28 mouse cellular contexts compared by ENCODE assay signal in the genomic region with DNA sequence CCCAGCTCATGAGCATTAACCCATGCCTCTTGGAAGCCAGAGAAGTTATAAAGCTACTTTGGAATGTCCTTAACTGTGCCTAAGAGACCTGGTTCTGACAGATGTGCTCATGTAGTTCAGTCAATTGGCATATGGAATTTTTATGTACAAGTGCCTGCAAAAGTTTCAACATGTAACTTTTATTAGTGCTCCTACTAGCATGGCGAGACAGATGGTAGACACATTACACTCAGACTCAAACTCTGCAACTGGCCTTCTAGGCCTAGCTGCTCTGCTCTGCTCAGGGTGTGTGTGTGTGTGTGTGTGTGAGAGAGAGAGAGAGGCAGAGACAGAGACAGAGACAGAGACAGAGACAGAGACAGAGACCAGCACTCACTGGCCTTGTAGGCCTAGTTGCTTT. TPM values are rescaled to one million over a fixed set of nuclear protein-coding genes. Genes with fewer than 3 reads are reported as not detected.
"Had no signal": no experiment of that assay in that cellular context is flagged by ENCODE, and none has a peak within 500 bp of the region (broad histone marks: within the 10 kb centered on the region; RNA-seq: fewer than 3 reads in every experiment).

No protein-coding gene starts in this region.

- H3K27me3 ChIP-seq: midbrain, embryonic 12.5 days; neural tube, embryonic 12.5 days had no signal

- H3K9ac ChIP-seq: lung, embryonic 14.5 days; midbrain, embryonic 12.5 days; neural tube, embryonic 12.5 days had no signal

- H3K27ac ChIP-seq: midbrain, embryonic 10.5 days; midbrain, embryonic 12.5 days; neural tube, embryonic 12.5 days had no signal

- H3K4me3 ChIP-seq: midbrain, embryonic 10.5 days; midbrain, embryonic 12.5 days; neural tube, embryonic 12.5 days had no signal

- DNase-seq: lung, adult 18-20 months; lung, embryonic 14.5 days; lung, postnatal 10 days; lung, postnatal 4 days; midbrain, embryonic 14.5 days; retina, postnatal 1 day; right cerebral cortex, adult 18-20 months; right cerebral cortex, postnatal 25 days; right cerebral cortex, postnatal 4 days; spleen, adult 18-20 months; thymus, adult 18-20 months; thymus, postnatal 14 days; thymus, postnatal 36 days had no signal

- H3K4me1 ChIP-seq: midbrain, embryonic 10.5 days; midbrain, embryonic 12.5 days; neural tube, embryonic 12.5 days had no signal

- H3K9me3 ChIP-seq: midbrain, embryonic 12.5 days; neural tube, embryonic 12.5 days had no signal

- H3K4me2 ChIP-seq: lung, embryonic 14.5 days; midbrain, embryonic 12.5 days; neural tube, embryonic 12.5 days had no signal

- H3K36me3 ChIP-seq: midbrain, embryonic 10.5 days; midbrain, embryonic 12.5 days; neural tube, embryonic 12.5 days had no signal

RNA-seq across cellular contexts. Expression of a gene that starts 17.8 kb away (rescaled TPM):
- total RNA-seq: megakaryocyte, adult 5-6 weeks; megakaryocyte-erythroid progenitor cell, adult 5-6 weeks; monocyte, adult 5-6 weeks; neutrophil, adult 5-6 weeks had no signal
- polyA plus RNA-seq: liver, embryonic 16.5 days; lung, embryonic 14.5 days; lung, embryonic 16.5 days; small intestine, adult 2 months; stomach, embryonic 14.5 days had no signal

RNA-seq across cellular contexts. Expression of a gene that starts 56.5 kb away (rescaled TPM):
- total RNA-seq: megakaryocyte, adult 5-6 weeks; megakaryocyte-erythroid progenitor cell, adult 5-6 weeks; midbrain, postnatal 0 days; monocyte, adult 5-6 weeks; neutrophil, adult 5-6 weeks had no signal
- polyA plus RNA-seq: liver, embryonic 16.5 days; lung, embryonic 14.5 days; lung, embryonic 16.5 days; midbrain, embryonic 10.5 days; midbrain, embryonic 12.5 days; midbrain, embryonic 14.5 days; midbrain, postnatal 0 days; neural tube, embryonic 12.5 days; neural tube, embryonic 14.5 days; small intestine, adult 2 months; stomach, embryonic 14.5 days; stomach, embryonic 16.5 days; thymus, postnatal 0 days had no signal
